Mouse (Mus musculus) megakaryocyte, embryonic 14.5 days (primary cell): ENCODE results near the gene Msi1.

ENCODE experiments used
- FLI1 ChIP-seq: IDR thresholded peaks from 2 replicates; pipeline ENCODE4 v1.6.1; 2012; ENCODE audit warnings: low read length, inconsistent platforms, mixed read lengths
- GATA1 ChIP-seq: IDR thresholded peaks from 3 replicates; pipeline ENCODE4 v1.6.1; 2012; ENCODE audit warnings: mixed read lengths, low read length, inconsistent platforms, borderline replicate concordance

DNA sequence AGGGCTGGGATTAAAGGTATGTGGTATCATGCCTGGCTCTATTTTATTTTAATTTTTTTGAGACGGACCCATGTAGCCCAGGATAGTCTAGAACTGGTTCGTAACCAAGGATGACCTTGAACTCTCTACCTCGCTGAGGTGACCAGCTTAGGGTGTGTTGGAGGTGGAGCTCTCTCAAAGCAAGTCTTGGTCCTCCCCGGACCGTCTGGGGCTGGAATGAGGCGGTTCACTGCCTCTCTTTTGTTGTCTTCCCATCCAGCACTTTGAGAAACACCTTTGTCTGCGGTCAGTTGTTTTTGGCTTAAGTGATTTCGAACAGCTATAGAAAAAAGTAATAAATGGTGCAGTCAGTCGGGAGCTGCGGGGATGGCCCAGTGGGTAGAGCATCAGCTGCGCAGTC lies 14.7 kb downstream of the Msi1 start:
- no peak for TF ChIP-seq GATA1
- TF ChIP-seq FLI1, result no peak
